8 mouse cellular contexts compared by ENCODE assay signal in genomic region chr19:53313684-53314443, GRCm38 (mm10). TPM values are rescaled to one million over a fixed set of nuclear protein-coding genes. Genes with fewer than 3 reads are reported as not detected.
DNase-seq lines count a peak whose midpoint lies in the region; ATAC-seq and TF ChIP-seq lines count a peak whose summit lies in the region.

No protein-coding gene starts in this region.

- no peaks in the 10 kb centered on the region for H3K27me3 ChIP-seq in kidney, embryonic 14.5 days (ENCODE audit: control insufficient read depth, insufficient read depth, low read length)
- no peaks in the 10 kb centered on the region for H3K27me3 ChIP-seq in limb, embryonic 15.5 days

- peaks cover 30% of the 10 kb centered on the region for H3K4me1 ChIP-seq in bone marrow macrophage, adult 2 months (ENCODE audit: control insufficient read depth, insufficient read depth, low read length)
- H3K4me1 ChIP-seq in embryonic fibroblast, embryonic 13.5 days (ENCODE audit: control insufficient read depth, insufficient read depth, low read length): peaks cover 2% of the 10 kb centered on the region; the same call in 1 of the 2 replicates
- H3K4me1 ChIP-seq in kidney, embryonic 14.5 days (ENCODE audit: control insufficient read depth, insufficient read depth, low read length): peaks cover 17% of the 10 kb centered on the region; the same call in 1 of the 2 replicates
- H3K4me1 ChIP-seq in limb, embryonic 15.5 days: peaks cover 25% of the 10 kb centered on the region

- H3K9ac ChIP-seq in kidney, embryonic 14.5 days (ENCODE audit: low read depth, low read length): peak overlapping the region; percentile 88
- H3K9ac ChIP-seq in limb, embryonic 15.5 days: peak overlapping the region; percentile 85

- DNase-seq in A20 (ENCODE audit: low read depth, low spot score): peak; percentile 98
- peak; percentile 99 to 100 for DNase-seq in heart, adult 9 months (ENCODE audit: low spot score in 2 of 2)
- DNase-seq in monocyte, adult 2 months (ENCODE audit: low read depth in 1 of 2, low spot score in 2 of 2): peak; percentile 96 to 99
- peak; percentile 96 for DNase-seq in spleen, postnatal 36 days (ENCODE audit: low spot score in 2 of 2)

- peak; percentile 90 for ATAC-seq in kidney, embryonic 14.5 days (ENCODE audit: low FRiP score, low TSS enrichment)
- peak; percentile 91 for ATAC-seq in limb, embryonic 15.5 days (ENCODE audit: insufficient number of reproducible peaks, low FRiP score, low TSS enrichment, low read depth)

- under 1% methylated on average over 52 of the region's 52 CpGs for WGBS in kidney, embryonic 14.5 days
- WGBS in limb, embryonic 15.5 days: under 1% methylated on average over 52 of the region's 52 CpGs

- no peaks in the 10 kb centered on the region for H3K36me3 ChIP-seq in kidney, embryonic 14.5 days (ENCODE audit: control insufficient read depth, insufficient read depth, low read length)
- H3K36me3 ChIP-seq in limb, embryonic 15.5 days: no peaks in the 10 kb centered on the region

- no peaks in the 10 kb centered on the region for H3K9me3 ChIP-seq in kidney, embryonic 14.5 days (ENCODE audit: control insufficient read depth, low read length)
- H3K9me3 ChIP-seq in limb, embryonic 15.5 days: no peaks in the 10 kb centered on the region

- peak overlapping the region; percentile 75 for H3K4me2 ChIP-seq in kidney, embryonic 14.5 days (replicated peaks; ENCODE audit: low read depth, low read length)
- H3K4me2 ChIP-seq in limb, embryonic 15.5 days: peak overlapping the region; percentile 91

- H3K27ac ChIP-seq in bone marrow macrophage, adult 2 months (ENCODE audit: insufficient read depth, low read depth, low read length): peak overlapping the region; percentile 82
- H3K27ac ChIP-seq in embryonic fibroblast, embryonic 13.5 days (ENCODE audit: insufficient read depth, low read length): peak overlapping the region; percentile 76
- peak overlapping the region; percentile 88 for H3K27ac ChIP-seq in kidney, embryonic 14.5 days (ENCODE audit: low read depth, low read length)
- peak overlapping the region; percentile 98 for H3K27ac ChIP-seq in limb, embryonic 15.5 days

- TF ChIP-seq CTCF in bone marrow macrophage, adult 2 months (IDR thresholded peaks at IDR 0.05; ENCODE audit: low read depth, low read length): no peak
- no peak for TF ChIP-seq CTCF in embryonic fibroblast, embryonic 13.5 days (IDR thresholded peaks at IDR 0.05; ENCODE audit: borderline replicate concordance, insufficient read depth, low read length)

- peak overlapping the region; percentile 100 for H3K4me3 ChIP-seq in bone marrow macrophage, adult 2 months (ENCODE audit: insufficient read depth, low read length)
- H3K4me3 ChIP-seq in embryonic fibroblast, embryonic 13.5 days (ENCODE audit: insufficient read depth, low read length): peak overlapping the region; percentile 67
- peak overlapping the region; percentile 77 for H3K4me3 ChIP-seq in kidney, embryonic 14.5 days (ENCODE audit: low read length)
- peak overlapping the region; percentile 92 for H3K4me3 ChIP-seq in limb, embryonic 15.5 days

- no peak for TF ChIP-seq POLR2A in bone marrow macrophage, adult 2 months (IDR thresholded peaks at IDR 0.05; ENCODE audit: borderline replicate concordance, low read depth, low read length)
- no peak for TF ChIP-seq POLR2A in embryonic fibroblast, embryonic 13.5 days (IDR thresholded peaks at IDR 0.05; ENCODE audit: low read depth, low read length)

RNA-seq across cellular contexts. Expression of gene Mxi1, which starts 3.5 kb away (rescaled TPM):
- polyA plus RNA-seq in bone marrow macrophage, adult 2 months (2012; ENCODE audit: insufficient read depth, insufficient read length, missing spikeins): 48.3 and 49.2 TPM in 2 replicates
- polyA plus RNA-seq in embryonic fibroblast, embryonic 13.5 days (2011; ENCODE audit: insufficient read length, low read depth, missing spikeins): 17.5 and 19.8 TPM in 2 replicates
- polyA plus RNA-seq in kidney, embryonic 14.5 days (2014; fragmentation: Nextera tagmentation; extraction: Ambion mirVana): 31.0 and 42.5 TPM in 2 replicates
- 35.4 and 40.1 TPM in 2 replicates for polyA plus RNA-seq in limb, embryonic 15.5 days (2015; fragmentation: Nextera tagmentation; extraction: Ambion mirVana)

RNA-seq across cellular contexts. Expression of gene Gm10197, which starts 57.7 kb away (rescaled TPM):
- not detected in 2 replicates for polyA plus RNA-seq in bone marrow macrophage, adult 2 months (2012; ENCODE audit: insufficient read depth, insufficient read length, missing spikeins)
- not detected in 2 replicates for polyA plus RNA-seq in embryonic fibroblast, embryonic 13.5 days (2011; ENCODE audit: insufficient read length, low read depth, missing spikeins)
- polyA plus RNA-seq in kidney, embryonic 14.5 days (2014; fragmentation: Nextera tagmentation; extraction: Ambion mirVana): 2.0 and 3.2 TPM in 2 replicates
- polyA plus RNA-seq in limb, embryonic 15.5 days (2015; fragmentation: Nextera tagmentation; extraction: Ambion mirVana): 2.2 TPM in 1 of 2 replicates, not detected in the other

Comparison
In these comparisons a context has a peak if more than half of its experiments do, and no peak if none do; other contexts are left out.
1. Peak in every context shown above with its lines: DNase-seq, ATAC-seq, H3K4me3 ChIP-seq and H3K27ac ChIP-seq.